Mouse (Mus musculus) liver, embryonic 14.5 days (tissue): ENCODE measurements around the gene Slc27a2. TPM values are rescaled to one million over a fixed set of nuclear protein-coding genes. Genes with fewer than 3 reads are reported as not detected.

Source experiments
- ATAC-seq: fragments of 200-750 bp; cut with Nextera tagmentation; 2 replicates; pipeline ENCODE4 v1.8.0; 2017; ENCODE audit warnings: moderate number of reproducible peaks, mild to moderate bottlenecking, moderate library complexity; ENCODE audit not compliant: insufficient read depth
- DNase-seq, 3 experiments: peaks; one replicate each; pipeline ENCODE4 v3.0.0-alpha.2; 2012 to 2013; ENCODE audit warnings: low read depth in 3 of 3, low spot score in 3 of 3
- H3K27ac ChIP-seq: fragments of 300-500 bp; sonication (generic); 2 replicates; pipeline ENCODE4 v1.5.1; 2014; ENCODE audit warnings: moderate library complexity, mild to moderate bottlenecking, control low read depth, inconsistent platforms
- H3K27me3 ChIP-seq: fragments of 300-500 bp; sonication (generic); 2 replicates; pipeline ENCODE4 v1.6.1; 2014; ENCODE audit warnings: mild to moderate bottlenecking, low read length, moderate library complexity; ENCODE audit not compliant: control insufficient read depth, insufficient read depth
- H3K36me3 ChIP-seq: fragments of 300-500 bp; sonication (generic); replicated peaks from 2 replicates; pipeline ENCODE4 v1.6.1; 2014; ENCODE audit warnings: low read depth; ENCODE audit not compliant: control insufficient read depth, insufficient read depth
- H3K4me1 ChIP-seq, 2 experiments: fragments of 200-500 bp in 1 of 2; fragments of 300-500 bp in 1 of 2; sonication (generic) in 1 of 2; replicated peaks; 2 replicates each; pipeline ENCODE4 v1.6.1; 2012 to 2014; ENCODE audit warnings: antibody characterized with exemption in 1 of 2, inconsistent platforms in 1 of 2, low read length in 1 of 2; ENCODE audit not compliant: control insufficient read depth in 2 of 2, insufficient read depth in 2 of 2
- H3K4me2 ChIP-seq: fragments of 300-500 bp; sonication (generic); 2 replicates; pipeline ENCODE4 v1.6.1; 2014; ENCODE audit warnings: low read depth, mild to moderate bottlenecking, control low read depth, moderate library complexity
- H3K4me3 ChIP-seq, 2 experiments: fragments of 200-500 bp in 1 of 2; fragments of 300-500 bp in 1 of 2; sonication (generic) in 1 of 2; 2 replicates each; pipeline ENCODE4 v1.5.1; 2012 to 2014; ENCODE audit warnings: low read depth in 2 of 2, low read length in 2 of 2, mild to moderate bottlenecking in 2 of 2, control low read depth in 1 of 2, inconsistent platforms in 1 of 2, moderate library complexity in 1 of 2; ENCODE audit not compliant: insufficient read depth in 1 of 2
- H3K9ac ChIP-seq: fragments of 300-500 bp; sonication (generic); replicated peaks from 2 replicates; pipeline ENCODE4 v1.6.1; 2014; ENCODE audit warnings: mild to moderate bottlenecking, control low read depth, moderate library complexity
- H3K9me3 ChIP-seq: fragments of 300-500 bp; sonication (generic); 2 replicates; pipeline ENCODE4 v1.6.1; 2016; ENCODE audit warnings: low read length, mixed read lengths; ENCODE audit not compliant: control insufficient read depth
- CTCF ChIP-seq: IDR thresholded peaks from 2 replicates; pipeline ENCODE4 v1.5.1; 2016; ENCODE audit warnings: antibody characterized with exemption, low read depth, control low read depth
- EP300 ChIP-seq: IDR thresholded peaks from 2 replicates; pipeline ENCODE4 v1.6.1; 2016; ENCODE audit warnings: antibody characterized with exemption, low read depth
- WGBS: fragments of 180-500 bp; shearing (Covaris S2); extraction: QIAGEN DNeasy Blood & Tissue Kit; methylation state at CpG from one replicate; pipeline ENCODE4 v1.1.7; 2014; ENCODE audit not compliant: insufficient replicate concordance; 5-methylcytosine and 5-hydroxymethylcytosine counted together
- polyA plus RNA-seq, 2 experiments: library from polyadenylated mRNA; depleted of rRNA in 1 of 2; stranded (reverse) in 1 of 2; unstranded in 1 of 2; fragments of >200 nt; fragmentation: Nextera tagmentation in 1 of 2; extraction: Ambion mirVana in 1 of 2; gene quantifications; 2 replicates each; pipeline versions ENCODE4 v1.2.1 to v1.2.3; 2012 to 2014

Slc27a2 gene
- polyA plus RNA-seq, 2 experiments: 40.4 to 65.5 TPM

DNA sequence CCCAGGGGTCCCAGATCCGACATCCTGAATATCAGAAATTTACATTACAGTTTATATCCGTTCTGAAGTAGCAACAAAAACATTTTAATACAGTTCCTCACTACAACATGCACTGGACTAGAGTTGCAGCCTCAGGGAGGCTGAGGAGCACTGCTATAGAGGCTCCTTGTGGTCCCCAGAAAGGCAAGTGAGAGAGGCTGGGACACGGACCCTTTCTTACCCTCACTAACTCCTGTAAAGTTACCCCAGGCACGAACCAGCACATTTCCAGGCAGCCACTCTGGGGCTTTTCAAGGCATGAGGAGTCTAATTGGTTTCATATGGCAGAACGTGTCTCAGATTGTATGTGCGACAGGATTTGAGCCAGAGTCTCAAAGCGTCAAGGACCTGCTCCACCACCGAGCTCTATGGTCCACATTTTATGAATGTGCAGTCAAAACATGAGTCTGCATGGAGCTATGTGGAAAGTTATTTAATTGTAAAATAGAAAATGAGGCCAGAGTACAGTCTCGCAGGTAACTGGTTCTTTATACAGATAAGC is 76.3 kb downstream of the Slc27a2 start:
- Histone ChIP-seq H3K4me3 (no peak overlapping the region), H3K27me3 (no peaks in the 10 kb centered on the region), H3K27ac (no peak overlapping the region), H3K36me3 (no peaks in the 10 kb centered on the region; the same call in none of the 2 replicates), H3K9me3 (no peaks in the 10 kb centered on the region), H3K9ac (no peak overlapping the region), H3K4me1 (no peaks in the 10 kb centered on the region), H3K4me2 (no peak overlapping the region)
- ATAC-seq (no peak), DNase-seq (no peak)
- TF ChIP-seq CTCF (no peak), EP300 (no peak)
- WGBS: 84% methylated on average over 9 of the region's 9 CpGs

DNA sequence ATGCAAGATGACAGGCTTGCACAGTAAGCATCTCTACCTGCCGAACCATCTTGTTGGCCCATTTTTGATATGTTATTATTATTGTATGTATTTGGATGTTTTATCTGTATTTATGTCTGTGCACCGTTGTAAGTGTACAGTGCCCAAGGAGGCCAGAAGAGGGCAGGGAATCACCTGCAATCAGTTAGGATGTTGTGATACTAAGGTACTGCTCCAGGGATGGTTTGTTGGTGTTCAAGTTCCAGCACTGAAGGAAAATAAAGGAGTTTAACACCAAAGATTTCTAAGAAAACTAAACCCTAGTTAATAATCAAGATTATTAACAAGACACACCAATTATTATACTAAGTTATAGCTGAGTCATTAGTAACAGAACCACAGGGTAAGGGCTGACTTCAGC is 81.0 kb downstream of the Slc27a2 start:
- ATAC-seq: no peak
- no peak overlapping the region for H3K4me2 ChIP-seq

DNA sequence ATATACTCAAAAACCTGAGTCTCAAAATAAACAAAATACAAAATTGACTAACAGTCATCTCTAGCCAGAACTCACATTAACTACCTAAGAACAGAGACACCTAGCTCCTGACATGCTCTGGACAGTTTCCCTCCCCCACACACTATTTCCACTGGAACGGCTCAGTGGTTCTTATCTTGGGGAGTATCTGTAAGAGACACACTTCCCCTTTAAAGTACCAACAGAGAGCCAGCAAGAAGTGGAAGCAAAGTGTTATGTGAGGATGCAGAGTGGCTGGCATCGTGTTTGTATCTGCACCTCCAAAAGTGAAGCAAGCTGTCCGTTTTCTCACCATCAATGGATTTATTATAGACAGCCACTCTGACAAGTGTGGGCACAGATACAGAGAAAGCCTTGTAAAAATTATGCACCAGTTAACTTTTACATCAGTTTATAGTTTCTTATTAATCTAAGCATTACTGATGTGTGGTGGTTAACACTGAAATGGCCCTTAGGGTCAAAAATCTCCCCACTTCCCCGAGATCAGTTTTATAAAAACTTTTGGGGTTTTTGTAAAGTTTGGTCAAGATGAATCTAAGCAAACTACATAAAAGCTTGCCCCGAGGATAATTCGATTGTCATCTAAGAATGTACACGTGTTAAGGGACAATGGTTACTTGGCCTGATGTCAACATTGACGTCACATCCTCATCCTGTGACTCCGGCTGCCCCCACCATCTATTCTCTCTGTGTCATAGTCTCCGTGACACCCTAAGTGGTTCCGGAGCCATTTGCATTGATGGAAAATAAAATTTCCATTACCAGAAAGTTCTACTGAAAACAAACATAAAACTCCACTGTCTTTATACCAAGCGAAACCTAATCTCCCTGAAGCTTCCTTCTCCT is 84.0 kb downstream of the Slc27a2 start:
- TF ChIP-seq EP300 (no peak), CTCF (no peak)
- 40% methylated on average over 12 of the region's 12 CpGs for WGBS
- peaks cover 0 to 9% of the 10 kb centered on the region in 2 experiments; a peak in 2 of 4 replicates for H3K4me1 ChIP-seq
- H3K27me3 ChIP-seq: no peaks in the 10 kb centered on the region
- H3K9me3 ChIP-seq: no peaks in the 10 kb centered on the region
- no peak overlapping the region for H3K4me3 ChIP-seq
- peak in 2 of 3 experiments; percentile 13 to 16 for DNase-seq
- H3K36me3 ChIP-seq: peaks cover 7% of the 10 kb centered on the region
- H3K27ac ChIP-seq: no peak overlapping the region
- ATAC-seq: peak; percentile 65; the same call in 1 of the 2 replicates
- H3K4me2 ChIP-seq: no peak overlapping the region
- H3K9ac ChIP-seq: no peak overlapping the region

More for the DNA sequence above, 81.0 kb downstream of the Slc27a2 start:
- DNase-seq: no peak
- TF ChIP-seq EP300: no peak
- TF ChIP-seq CTCF: no peak; the same call in 1 of the 2 replicates
- peaks cover 0 to 9% of the 10 kb centered on the region in 2 experiments; a peak in 2 of 4 replicates for H3K4me1 ChIP-seq
- no peak overlapping the region for H3K27ac ChIP-seq
- H3K36me3 ChIP-seq: no peaks in the 10 kb centered on the region; the same call in none of the 2 replicates
- H3K27me3 ChIP-seq: no peaks in the 10 kb centered on the region
- no peaks in the 10 kb centered on the region for H3K9me3 ChIP-seq
- 70% methylated on average over 2 of the region's 2 CpGs for WGBS
- no peak overlapping the region for H3K4me3 ChIP-seq
- H3K9ac ChIP-seq: no peak overlapping the region

Other genes starting within 250 kb of the Slc27a2 start
- 2.0 and 3.0 TPM in 2 replicates for gene Atp8b4, start 51.7 kb upstream of the Slc27a2 start, polyA plus RNA-seq (2012; rRNA removed)
- 4.1 and 4.9 TPM in 2 replicates for gene Atp8b4, start 51.7 kb upstream of the Slc27a2 start, polyA plus RNA-seq (2014; fragmentation: Nextera tagmentation; extraction: Ambion mirVana)
- gene Hdc, start 66.9 kb downstream of the Slc27a2 start, polyA plus RNA-seq (2012; rRNA removed): 3.7 and 4.6 TPM in 2 replicates
- gene Hdc, start 66.9 kb downstream of the Slc27a2 start, polyA plus RNA-seq (2014; fragmentation: Nextera tagmentation; extraction: Ambion mirVana): 6.5 and 7.8 TPM in 2 replicates
- 8.1 and 9.4 TPM in 2 replicates for gene Gabpb1, start 123.9 kb downstream of the Slc27a2 start, polyA plus RNA-seq (2012; rRNA removed)
- 23.1 and 25.7 TPM in 2 replicates for gene Gabpb1, start 123.9 kb downstream of the Slc27a2 start, polyA plus RNA-seq (2014; fragmentation: Nextera tagmentation; extraction: Ambion mirVana)
- gene Usp8, start 154.9 kb downstream of the Slc27a2 start, polyA plus RNA-seq (2012; rRNA removed): 8.3 and 12.1 TPM in 2 replicates
- gene Usp8, start 154.9 kb downstream of the Slc27a2 start, polyA plus RNA-seq (2014; fragmentation: Nextera tagmentation; extraction: Ambion mirVana): 17.8 and 18.8 TPM in 2 replicates
- 0.37 and 0.93 TPM in 2 replicates for gene Usp50, start 231.1 kb downstream of the Slc27a2 start, polyA plus RNA-seq (2012; rRNA removed)
- gene Usp50, start 231.1 kb downstream of the Slc27a2 start, polyA plus RNA-seq (2014; fragmentation: Nextera tagmentation; extraction: Ambion mirVana): 1.7 and 1.8 TPM in 2 replicates